Mouse (Mus musculus) forebrain, embryonic 14.5 days (tissue): ENCODE measurements at regions not wholly inside any gene's neighbourhood (a gene's known extent, or its start where the extent isn't known, plus 50 kb on each side); places are given as distances from the start of the nearest gene placed in this dataset.

Experiments used
- ATAC-seq: fragments of 200-750 bp; cut with Nextera tagmentation; 2 replicates; pipeline ENCODE4 v1.8.0; 2017; ENCODE audit warnings: mild to moderate bottlenecking, moderate library complexity
- DNase-seq: peaks from one replicate; pipeline ENCODE4 v3.0.0-alpha.2; 2015; ENCODE audit warnings: low spot score
- H3K27ac ChIP-seq: fragments of 300-500 bp; sonication (generic); 2 replicates; pipeline ENCODE4 v1.5.1; 2014; ENCODE audit warnings: low read depth, mild to moderate bottlenecking, control low read depth, low read length, moderate library complexity
- H3K27me3 ChIP-seq: fragments of 300-500 bp; sonication (generic); replicated peaks from 2 replicates; pipeline ENCODE4 v1.6.1; 2014; ENCODE audit warnings: low read length, control low read depth, mixed read lengths; ENCODE audit not compliant: control insufficient read depth, insufficient read depth
- H3K36me3 ChIP-seq: fragments of 300-500 bp; sonication (generic); 2 replicates; pipeline ENCODE4 v1.6.1; 2014; ENCODE audit warnings: low read length, control low read depth; ENCODE audit not compliant: control insufficient read depth, insufficient read depth
- H3K4me1 ChIP-seq: fragments of 300-500 bp; sonication (generic); 2 replicates; pipeline ENCODE4 v1.6.1; 2014; ENCODE audit warnings: antibody characterized with exemption, low read length, control low read depth; ENCODE audit not compliant: control insufficient read depth, insufficient read depth
- H3K4me2 ChIP-seq: fragments of 300-500 bp; sonication (generic); 2 replicates; pipeline ENCODE4 v1.6.1; 2014; ENCODE audit warnings: mild to moderate bottlenecking, control low read depth, low read length
- H3K4me3 ChIP-seq: fragments of 300-500 bp; sonication (generic); 2 replicates; pipeline ENCODE4 v1.5.1; 2014; ENCODE audit warnings: low read depth, low read length, control low read depth
- H3K9ac ChIP-seq: fragments of 300-500 bp; sonication (generic); 2 replicates; pipeline ENCODE4 v1.6.1; 2014; ENCODE audit warnings: mild to moderate bottlenecking, low read length, control low read depth, moderate library complexity
- H3K9me3 ChIP-seq: fragments of 300-500 bp; sonication (generic); replicated peaks from 2 replicates; pipeline ENCODE4 v1.6.1; 2016; ENCODE audit warnings: low read length, control low read depth, mixed read lengths; ENCODE audit not compliant: control insufficient read depth
- WGBS: fragments of 180-500 bp; shearing (Covaris S2); extraction: QIAGEN DNeasy Blood & Tissue Kit; methylation state at CpG from one replicate; pipeline ENCODE4 v1.1.7; 2014; 5-methylcytosine and 5-hydroxymethylcytosine counted together

- H3K27ac ChIP-seq: no peak overlapping the region
- H3K4me2 ChIP-seq: no peak overlapping the region
- no peaks in the 10 kb centered on the region for H3K27me3 ChIP-seq
- no peak for ATAC-seq
- no peak overlapping the region for H3K4me3 ChIP-seq
- no peaks in the 10 kb centered on the region for H3K36me3 ChIP-seq
- no peak overlapping the region for H3K9ac ChIP-seq
- WGBS: 79% methylated on average over 7 of the region's 7 CpGs
- no peaks in the 10 kb centered on the region for H3K9me3 ChIP-seq
- no peaks in the 10 kb centered on the region for H3K4me1 ChIP-seq
- DNase-seq: peak; percentile 24
These were observed 104.0 kb upstream of the Fer start for GRCm38 (mm10) chr17:63758817-63759404.

- H3K4me2 ChIP-seq: no peak overlapping the region
- WGBS: 98% methylated on average over 5 of the region's 5 CpGs
- no peaks in the 10 kb centered on the region for H3K9me3 ChIP-seq
- no peaks in the 10 kb centered on the region for H3K27me3 ChIP-seq
- no peaks in the 10 kb centered on the region for H3K4me1 ChIP-seq
- no peak overlapping the region for H3K27ac ChIP-seq
- no peak overlapping the region for H3K4me3 ChIP-seq
- no peaks in the 10 kb centered on the region for H3K36me3 ChIP-seq
- no peak overlapping the region for H3K9ac ChIP-seq
- ATAC-seq (no peak), DNase-seq (no peak)
These were observed 101.8 kb upstream of the Fer start for GRCm38 (mm10) chr17:63761058-63761457.

DNA sequence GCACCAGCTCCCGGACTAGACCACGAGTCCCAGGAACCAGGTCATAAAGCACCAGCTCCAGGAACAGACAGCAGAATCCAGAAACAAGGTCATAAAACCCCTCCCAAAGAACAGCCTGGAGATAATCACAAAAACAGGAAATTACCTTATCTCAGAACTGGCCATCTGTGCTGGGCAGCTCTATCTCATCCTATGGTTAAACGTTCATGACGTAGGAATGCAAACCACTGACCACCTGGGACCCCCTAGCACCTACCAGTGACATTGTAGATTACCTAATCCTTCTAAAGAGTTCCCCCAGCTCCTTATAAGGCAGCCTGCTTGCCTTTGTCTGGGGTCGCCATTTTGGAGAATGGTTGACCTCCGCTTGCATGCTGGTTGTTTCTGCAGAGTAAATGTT lies 91.8 kb upstream of the Fer start:
- no peak for ATAC-seq
- H3K27me3 ChIP-seq: no peaks in the 10 kb centered on the region
- no peaks in the 10 kb centered on the region for H3K4me1 ChIP-seq
- 94% methylated on average over 6 of the region's 6 CpGs for WGBS
- H3K36me3 ChIP-seq: no peaks in the 10 kb centered on the region
- H3K4me3 ChIP-seq: no peak overlapping the region
- no peak overlapping the region for H3K9ac ChIP-seq
- H3K27ac ChIP-seq: no peak overlapping the region
- H3K4me2 ChIP-seq: no peak overlapping the region
- no peak for DNase-seq
- H3K9me3 ChIP-seq: no peaks in the 10 kb centered on the region

DNA sequence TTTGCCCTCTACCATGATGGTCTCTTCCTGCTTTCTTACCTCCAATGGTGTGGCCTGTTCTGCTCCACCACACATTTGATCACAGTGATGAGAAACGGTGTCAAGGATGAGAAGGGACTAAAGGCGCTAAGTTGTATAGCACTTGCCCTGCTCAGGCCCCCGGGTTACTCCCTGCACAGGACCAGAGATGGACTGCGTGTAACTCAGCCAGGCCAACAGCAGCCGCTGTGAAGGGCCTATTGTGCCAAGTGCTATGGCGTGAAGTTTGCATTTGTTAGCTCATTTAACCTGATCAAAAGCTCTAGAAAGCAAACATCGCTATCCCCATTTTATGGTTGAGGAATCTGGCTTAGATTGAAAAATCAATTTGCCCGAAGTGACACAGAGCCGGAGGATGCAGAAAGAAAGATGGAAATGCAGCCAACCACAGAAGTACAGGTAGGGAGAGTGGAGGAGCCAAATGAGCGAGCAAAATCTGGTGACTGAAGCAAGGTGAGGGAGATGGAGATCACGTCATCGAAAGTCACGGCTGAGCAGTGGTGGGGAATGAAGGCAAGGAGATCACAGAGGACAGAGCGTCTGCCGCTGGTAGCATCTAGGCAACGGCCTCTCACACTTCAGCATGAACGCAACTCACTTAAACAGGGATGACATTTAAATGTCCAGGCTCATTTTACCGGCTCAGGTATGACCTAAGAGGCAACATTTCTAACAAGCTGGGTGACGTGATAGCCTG lies 78.3 kb upstream of the Fer start:
- WGBS: 77% methylated on average over 19 of the region's 19 CpGs
- H3K4me1 ChIP-seq: no peaks in the 10 kb centered on the region
- DNase-seq (no peak), ATAC-seq (no peak)
- no peak overlapping the region for H3K9ac ChIP-seq
- H3K4me3 ChIP-seq: no peak overlapping the region
- H3K36me3 ChIP-seq: no peaks in the 10 kb centered on the region
- no peak overlapping the region for H3K4me2 ChIP-seq
- no peaks in the 10 kb centered on the region for H3K9me3 ChIP-seq
- no peak overlapping the region for H3K27ac ChIP-seq
- no peaks in the 10 kb centered on the region for H3K27me3 ChIP-seq

GRCm38 (mm10) chr17:63786444-63786843 lies 76.4 kb upstream of the Fer start:
- H3K9me3 ChIP-seq: no peaks in the 10 kb centered on the region
- no peak overlapping the region for H3K27ac ChIP-seq
- no peak overlapping the region for H3K4me3 ChIP-seq
- 80% methylated on average over 11 of the region's 11 CpGs for WGBS
- H3K4me1 ChIP-seq: no peaks in the 10 kb centered on the region
- no peak for DNase-seq
- no peaks in the 10 kb centered on the region for H3K27me3 ChIP-seq
- no peaks in the 10 kb centered on the region for H3K36me3 ChIP-seq
- no peak overlapping the region for H3K9ac ChIP-seq
- ATAC-seq: no peak
- H3K4me2 ChIP-seq: no peak overlapping the region

DNA sequence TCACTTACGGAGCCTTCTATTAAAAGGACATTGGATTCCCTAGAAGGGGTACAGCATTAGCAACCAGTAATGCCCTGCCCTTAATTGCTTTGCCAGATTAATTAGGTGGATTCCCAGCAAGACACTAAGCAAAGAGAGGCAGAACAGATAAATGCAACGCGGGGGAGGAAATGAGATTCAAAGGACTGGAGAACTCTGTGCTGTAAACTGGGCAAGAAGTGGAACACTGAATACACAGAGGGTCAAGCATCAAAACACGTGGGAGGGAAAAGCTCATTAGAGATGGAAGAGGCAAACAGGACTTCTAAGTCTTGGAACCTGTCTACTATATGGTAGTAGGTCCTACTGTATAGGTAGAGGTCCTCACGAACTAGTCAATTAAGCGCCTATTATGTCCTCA lies 68.5 kb upstream of the Fer start:
- WGBS: 36% methylated on average over 6 of the region's 6 CpGs
- no peak for DNase-seq
- H3K9me3 ChIP-seq: no peaks in the 10 kb centered on the region
- H3K9ac ChIP-seq: no peak overlapping the region
- no peak for ATAC-seq
- H3K36me3 ChIP-seq: no peaks in the 10 kb centered on the region
- H3K4me1 ChIP-seq: no peaks in the 10 kb centered on the region
- H3K27me3 ChIP-seq: no peaks in the 10 kb centered on the region
- H3K4me3 ChIP-seq: no peak overlapping the region
- H3K27ac ChIP-seq: no peak overlapping the region
- no peak overlapping the region for H3K4me2 ChIP-seq

DNA sequence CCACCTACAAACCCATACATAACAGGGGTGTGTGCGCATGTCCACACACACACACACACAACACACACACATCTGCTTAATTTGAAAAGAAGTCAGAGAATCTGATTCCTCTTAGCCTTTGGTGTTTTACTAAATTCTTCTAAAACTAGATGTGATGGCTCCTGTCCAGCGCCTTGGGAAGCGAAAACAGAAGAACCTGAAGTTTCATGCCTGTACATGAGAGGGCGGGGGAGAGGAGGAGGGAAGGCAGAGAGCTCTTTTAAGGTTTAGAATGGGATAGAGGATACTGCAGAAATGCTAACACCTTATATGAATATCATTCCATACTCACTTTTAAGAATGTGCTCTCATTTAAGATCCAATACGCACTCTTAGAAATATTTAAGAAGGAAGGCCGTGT lies 64.5 kb upstream of the Fer start:
- Histone ChIP-seq H3K27ac (no peak overlapping the region), H3K4me3 (no peak overlapping the region), H3K4me2 (no peak overlapping the region), H3K9me3 (no peaks in the 10 kb centered on the region), H3K4me1 (no peaks in the 10 kb centered on the region), H3K36me3 (no peaks in the 10 kb centered on the region), H3K27me3 (no peaks in the 10 kb centered on the region), H3K9ac (no peak overlapping the region)
- ATAC-seq: no peak
- WGBS: 94% methylated on average over 6 of the region's 6 CpGs
- no peak for DNase-seq

DNA sequence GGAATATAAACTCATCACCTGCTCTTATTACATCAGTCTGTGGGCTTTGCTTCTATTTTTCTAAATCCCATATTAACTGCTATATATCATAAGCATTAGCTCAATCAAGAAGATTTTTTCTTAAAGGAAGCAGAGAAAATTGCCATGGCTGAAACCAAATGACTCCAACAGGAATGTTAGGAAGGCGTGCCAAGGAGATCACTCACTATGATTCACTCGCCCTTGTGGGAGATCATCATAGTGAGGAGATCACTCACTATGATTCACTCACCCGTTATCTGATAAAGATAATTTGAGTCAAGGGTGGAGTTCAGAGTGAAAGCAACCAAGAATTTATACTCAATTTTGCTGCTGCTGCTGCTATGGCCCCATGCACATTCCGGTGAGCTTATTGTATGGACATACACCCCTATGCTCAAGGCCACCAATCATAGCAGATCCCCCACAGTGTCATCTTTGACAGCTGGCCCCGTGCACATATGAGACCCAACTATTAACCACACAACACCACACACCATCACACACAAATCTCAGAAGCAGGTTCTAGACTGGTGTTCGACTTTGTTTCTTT lies 63.8 kb upstream of the Fer start:
- H3K4me1 ChIP-seq: no peaks in the 10 kb centered on the region
- H3K36me3 ChIP-seq: no peaks in the 10 kb centered on the region
- H3K4me3 ChIP-seq: no peak overlapping the region
- H3K9me3 ChIP-seq: no peaks in the 10 kb centered on the region
- H3K4me2 ChIP-seq: no peak overlapping the region
- H3K27me3 ChIP-seq: no peaks in the 10 kb centered on the region
- H3K27ac ChIP-seq: no peak overlapping the region
- WGBS: 93% methylated on average over 6 of the region's 6 CpGs
- DNase-seq (no peak), ATAC-seq (no peak)
- no peak overlapping the region for H3K9ac ChIP-seq

GRCm38 (mm10) chr17:63801411-63801810 lies 61.5 kb upstream of the Fer start:
- no peak overlapping the region for H3K4me3 ChIP-seq
- H3K4me1 ChIP-seq: no peaks in the 10 kb centered on the region
- no peaks in the 10 kb centered on the region for H3K27me3 ChIP-seq
- no peaks in the 10 kb centered on the region for H3K9me3 ChIP-seq
- no peak overlapping the region for H3K4me2 ChIP-seq
- no peaks in the 10 kb centered on the region for H3K36me3 ChIP-seq
- H3K9ac ChIP-seq: no peak overlapping the region
- DNase-seq (no peak), ATAC-seq (no peak)
- no peak overlapping the region for H3K27ac ChIP-seq
- 95% methylated on average over 9 of the region's 9 CpGs for WGBS
